Mouse (Mus musculus) MEL (cell line): ENCODE results near the gene Calm3. TPM values are rescaled to one million over a fixed set of nuclear protein-coding genes. Genes with fewer than 3 reads are reported as not detected.
"Not testable (repeated sequence)": the region's sequence is repeated elsewhere in the genome, so short reads cannot be mapped to it uniquely, and the experiment has no call there.

Source experiments
- DNase-seq: peaks from one replicate; pipeline ENCODE4 v3.0.0; 2011; ENCODE audit warnings: low read depth, low spot score
- H3K27ac ChIP-seq: 2 replicates; pipeline ENCODE4 v1.5.1; 2012; ENCODE audit warnings: low read depth, mild to moderate bottlenecking, control low read depth, low read length, moderate library complexity; ENCODE audit not compliant: control insufficient read depth
- H3K27me3 ChIP-seq, 2 experiments: fragments of 150-350 bp in 1 of 2; sonication (generic) in 1 of 2; 2 replicates each; pipeline ENCODE4 v1.6.1; 2012; ENCODE audit warnings: low read length in 2 of 2, mild to moderate bottlenecking in 2 of 2, improper control_type of control experiment in 1 of 2, moderate library complexity in 1 of 2; ENCODE audit not compliant: insufficient read depth in 2 of 2, control insufficient read depth in 1 of 2
- H3K36me3 ChIP-seq, 2 experiments: 2 replicates each; pipeline ENCODE4 v1.6.1; 2012 to 2014; ENCODE audit warnings: low read length in 2 of 2, improper control_type of control experiment in 1 of 2, inconsistent platforms in 1 of 2, mild to moderate bottlenecking in 1 of 2; ENCODE audit not compliant: insufficient read depth in 2 of 2, control insufficient read depth in 1 of 2
- H3K4me1 ChIP-seq, 2 experiments: fragments of 150-350 bp in 1 of 2; sonication (generic) in 1 of 2; 2 replicates each; pipeline ENCODE4 v1.6.1; 2012; ENCODE audit warnings: low read length in 2 of 2, improper control_type of control experiment in 1 of 2, mild to moderate bottlenecking in 1 of 2; ENCODE audit not compliant: insufficient read depth in 2 of 2, control insufficient read depth in 1 of 2
- H3K4me3 ChIP-seq, 2 experiments: fragments of 150-350 bp in 1 of 2; sonication (generic) in 1 of 2; 2 replicates each; pipeline ENCODE4 v1.5.1; 2012; ENCODE audit warnings: low read depth in 2 of 2, low read length in 2 of 2, mild to moderate bottlenecking in 2 of 2, moderate library complexity in 2 of 2, control low read depth in 1 of 2, improper control_type of control experiment in 1 of 2; ENCODE audit not compliant: control insufficient read depth in 1 of 2, insufficient read depth in 1 of 2
- H3K79me2 ChIP-seq: 2 replicates; pipeline ENCODE4 v1.6.1; 2012; ENCODE audit warnings: mild to moderate bottlenecking, low read length, moderate library complexity; ENCODE audit not compliant: control insufficient read depth, poor library complexity, insufficient read depth
- H3K9ac ChIP-seq: 2 replicates; pipeline ENCODE4 v1.6.1; 2012; ENCODE audit warnings: low read depth, mild to moderate bottlenecking, control low read depth, low read length, moderate library complexity; ENCODE audit not compliant: control insufficient read depth, poor library complexity, severe bottlenecking
- H3K9me3 ChIP-seq: fragments of 150-350 bp; sonication (generic); replicated peaks from 2 replicates; pipeline ENCODE4 v1.6.1; 2012; ENCODE audit warnings: mild to moderate bottlenecking, low read length, improper control_type of control experiment, moderate library complexity; ENCODE audit not compliant: insufficient read depth
- BHLHE40 ChIP-seq: IDR thresholded peaks from 2 replicates; pipeline ENCODE4 v1.6.1; 2012; ENCODE audit warnings: low read depth, mild to moderate bottlenecking, inconsistent platforms, low read length, improper control_type of control experiment, borderline replicate concordance
- CHD1 ChIP-seq: IDR thresholded peaks from 2 replicates; pipeline ENCODE4 v1.6.1; 2012; ENCODE audit warnings: low read depth, mild to moderate bottlenecking, inconsistent platforms, low read length, improper control_type of control experiment
- EP300 ChIP-seq, 2 experiments: IDR thresholded peaks; 2 replicates each; pipeline ENCODE4 v1.6.1; 2011; ENCODE audit warnings: improper control_type of control experiment in 2 of 2, low read length in 2 of 2, low read depth in 1 of 2, mild to moderate bottlenecking in 1 of 2
- ETS1 ChIP-seq: IDR thresholded peaks from 2 replicates; pipeline ENCODE4 v1.6.1; 2012; ENCODE audit warnings: low read depth, mild to moderate bottlenecking, inconsistent platforms, low read length, improper control_type of control experiment, moderate library complexity
- GABPA ChIP-seq: IDR thresholded peaks from 2 replicates; pipeline ENCODE4 v1.6.1; 2012; ENCODE audit warnings: low read depth, mild to moderate bottlenecking, inconsistent platforms, low read length, improper control_type of control experiment, moderate library complexity
- GATA1 ChIP-seq: IDR thresholded peaks from 2 replicates; pipeline ENCODE4 v1.6.1; 2011; ENCODE audit warnings: low read depth, low read length, improper control_type of control experiment
- HCFC1 ChIP-seq: IDR thresholded peaks from 2 replicates; pipeline ENCODE4 v1.6.1; 2012; ENCODE audit warnings: low read depth, mild to moderate bottlenecking, inconsistent platforms, low read length, improper control_type of control experiment, moderate library complexity
- KAT2A ChIP-seq: conservative IDR thresholded peaks from 2 replicates; pipeline ENCODE4 v1.6.1; 2012; ENCODE audit warnings: low read depth, low read length, improper control_type of control experiment, inconsistent platforms
- MAFK ChIP-seq: IDR thresholded peaks from 2 replicates; pipeline ENCODE4 v1.6.1; 2011; ENCODE audit warnings: low read depth, mild to moderate bottlenecking, low read length, improper control_type of control experiment, borderline replicate concordance
- MAX ChIP-seq: IDR thresholded peaks from 2 replicates; pipeline ENCODE4 v1.6.1; 2011; ENCODE audit warnings: low read length, improper control_type of control experiment
- MEF2A ChIP-seq: IDR thresholded peaks from 2 replicates; pipeline ENCODE4 v1.6.1; 2014; ENCODE audit warnings: low read depth, mild to moderate bottlenecking, inconsistent platforms, low read length, improper control_type of control experiment; ENCODE audit not compliant: poor library complexity, insufficient replicate concordance, severe bottlenecking; ENCODE audit errors: extremely low read depth
- MYB ChIP-seq: IDR thresholded peaks from 2 replicates; pipeline ENCODE4 v1.6.1; 2011; ENCODE audit warnings: mild to moderate bottlenecking, low read depth, low read length, improper control_type of control experiment
- MYC ChIP-seq: IDR thresholded peaks from 2 replicates; pipeline ENCODE4 v1.6.1; 2011; ENCODE audit warnings: low read depth, mild to moderate bottlenecking, low read length, improper control_type of control experiment, moderate library complexity
- NRF1 ChIP-seq: IDR thresholded peaks from 2 replicates; pipeline ENCODE4 v1.6.1; 2014; ENCODE audit warnings: low read depth, mild to moderate bottlenecking, inconsistent platforms, low read length, improper control_type of control experiment, moderate library complexity; ENCODE audit not compliant: poor library complexity, insufficient read depth, severe bottlenecking
- POLR2A ChIP-seq, 2 experiments: IDR thresholded peaks; 2 replicates each; pipeline ENCODE4 v1.6.1; 2011 to 2012; ENCODE audit warnings: low read length in 2 of 2, mild to moderate bottlenecking in 2 of 2, control low read depth in 1 of 2, improper control_type of control experiment in 1 of 2, low read depth in 1 of 2, moderate library complexity in 1 of 2; ENCODE audit not compliant: control insufficient read depth in 1 of 2, insufficient read depth in 1 of 2, poor library complexity in 1 of 2
- RCOR1 ChIP-seq: IDR thresholded peaks from 2 replicates; pipeline ENCODE4 v1.6.1; 2012; ENCODE audit warnings: low read depth, mild to moderate bottlenecking, inconsistent platforms, low read length, improper control_type of control experiment
- SIN3A ChIP-seq: IDR thresholded peaks from 2 replicates; pipeline ENCODE4 v1.6.1; 2012; ENCODE audit warnings: low read length, improper control_type of control experiment, inconsistent platforms
- TBP ChIP-seq: IDR thresholded peaks from 2 replicates; pipeline ENCODE4 v1.8.0; 2011; ENCODE audit warnings: low read depth, low read length, improper control_type of control experiment
- ZC3H11A ChIP-seq: IDR thresholded peaks from 2 replicates; pipeline ENCODE4 v1.6.1; 2012; ENCODE audit warnings: low read depth, mild to moderate bottlenecking, inconsistent platforms, low read length, improper control_type of control experiment
- ZKSCAN1 ChIP-seq: IDR thresholded peaks from 2 replicates; pipeline ENCODE4 v1.6.1; 2012; ENCODE audit warnings: low read depth, mild to moderate bottlenecking, inconsistent platforms, low read length, improper control_type of control experiment, moderate library complexity
- ZMIZ1 ChIP-seq: IDR thresholded peaks from 2 replicates; pipeline ENCODE4 v1.6.1; 2012; ENCODE audit warnings: low read depth, mild to moderate bottlenecking, inconsistent platforms, low read length, improper control_type of control experiment, moderate library complexity
- ZNF384 ChIP-seq: IDR thresholded peaks from 2 replicates; pipeline ENCODE4 v1.6.1; 2012; ENCODE audit warnings: low read depth, mild to moderate bottlenecking, inconsistent platforms, low read length, improper control_type of control experiment
- polyA plus RNA-seq, 2 experiments: library from polyadenylated mRNA; stranded (reverse) in 1 of 2; unstranded in 1 of 2; fragments of >175 nt in 1 of 2; fragments of >200 nt in 1 of 2; gene quantifications; 2 replicates each; pipeline versions ENCODE4 v1.2.1 to v1.2.4; 2012; ENCODE audit warnings: low replicate concordance in 2 of 2, low read depth in 1 of 2; ENCODE audit not compliant: insufficient read length in 2 of 2, insufficient read depth in 1 of 2, missing spikeins in 1 of 2
- total RNA-seq: library from RNA; depleted of rRNA; stranded (reverse); fragments of 300-350 nt; gene quantifications from 2 replicates; pipeline ENCODE4 v1.2.3, GENCODE M21; 2012

Calm3 gene
- total and polyA plus RNA-seq, 3 experiments = 482 to 1,030 (median 515) TPM

DNA sequence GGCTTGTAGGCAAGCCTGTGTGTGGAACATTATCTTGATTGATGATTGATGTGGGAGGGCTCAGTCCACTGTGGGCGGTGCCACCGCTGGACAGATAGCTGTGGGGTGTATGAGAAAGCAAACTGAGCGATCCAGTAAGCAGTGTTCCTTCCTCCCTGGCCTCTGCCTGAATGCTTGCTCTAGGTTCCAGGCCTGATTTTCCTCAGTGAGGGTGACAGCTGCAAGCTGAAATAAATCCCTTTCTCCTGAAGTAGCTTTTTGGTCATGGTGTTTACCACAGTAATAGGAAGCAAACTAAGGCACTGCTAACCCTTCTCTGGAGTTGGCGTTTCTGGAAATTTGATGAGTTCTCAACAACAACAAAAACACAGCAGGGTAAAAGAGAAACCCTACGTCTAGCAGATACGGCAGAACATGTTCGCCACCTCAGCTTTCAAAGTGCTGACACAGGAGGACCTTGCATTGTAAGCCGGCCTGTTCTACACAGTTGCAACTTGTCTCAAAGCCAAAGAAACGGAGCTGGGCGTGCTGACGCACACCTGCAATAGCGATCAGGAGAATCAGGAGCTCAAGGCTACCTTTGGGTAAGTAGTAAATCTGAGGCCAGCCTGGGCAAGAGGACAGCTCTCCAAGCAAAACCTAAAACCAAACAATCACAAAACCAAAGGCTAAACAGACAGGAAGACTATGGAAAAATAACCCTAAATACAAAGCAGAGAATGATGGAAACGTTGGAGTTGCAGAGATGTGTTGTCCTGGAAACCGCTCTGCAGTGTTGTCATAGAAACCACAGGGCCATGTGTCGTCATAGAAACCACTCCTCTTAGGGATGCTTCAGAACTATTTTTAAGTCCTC, 32.7 kb upstream of the Calm3 start:
- Histone ChIP-seq H3K9me3 (no peaks in the 10 kb centered on the region), H3K27ac (no peak overlapping the region), H3K79me2 (no peaks in the 10 kb centered on the region), H3K27me3 (no peaks in the 10 kb centered on the region), H3K36me3 (no peaks in the 10 kb centered on the region; a peak in 1 of 4 replicates), H3K4me3 (no peak overlapping the region), H3K4me1 (peaks cover 0 to 5% of the 10 kb centered on the region in 2 experiments; a peak in 2 of 4 replicates), H3K9ac (no peak overlapping the region)
- DNase-seq = no peak
- TF ChIP-seq SIN3A = no peak
- no peak for TF ChIP-seq BHLHE40
- no peak for TF ChIP-seq GABPA
- TF ChIP-seq POLR2A (IDR thresholded peaks at IDR 0.05; ENCODE audit: control insufficient read depth in 1 of 2, insufficient read depth in 1 of 2, low read depth in 1 of 2, low read length in 2 of 2, poor library complexity in 1 of 2) = no peak
- no peak for TF ChIP-seq ZMIZ1
- TF ChIP-seq MYB = no peak
- no peak for TF ChIP-seq CHD1
- TF ChIP-seq ETS1 = no peak
- no peak for TF ChIP-seq GATA1
- TF ChIP-seq ZC3H11A = no peak
- TF ChIP-seq MAX = no peak
- TF ChIP-seq KAT2A = no peak
- TF ChIP-seq HCFC1 = no peak
- TF ChIP-seq MYC = no peak
- TF ChIP-seq TBP = no peak
- no peak for TF ChIP-seq EP300 (IDR thresholded peaks at IDR 0.05; ENCODE audit: low read depth in 1 of 2, low read length in 2 of 2)
- no peak for TF ChIP-seq RCOR1
- TF ChIP-seq MAFK = no peak
- no peak for TF ChIP-seq ZKSCAN1
- TF ChIP-seq NRF1 = no peak

DNA sequence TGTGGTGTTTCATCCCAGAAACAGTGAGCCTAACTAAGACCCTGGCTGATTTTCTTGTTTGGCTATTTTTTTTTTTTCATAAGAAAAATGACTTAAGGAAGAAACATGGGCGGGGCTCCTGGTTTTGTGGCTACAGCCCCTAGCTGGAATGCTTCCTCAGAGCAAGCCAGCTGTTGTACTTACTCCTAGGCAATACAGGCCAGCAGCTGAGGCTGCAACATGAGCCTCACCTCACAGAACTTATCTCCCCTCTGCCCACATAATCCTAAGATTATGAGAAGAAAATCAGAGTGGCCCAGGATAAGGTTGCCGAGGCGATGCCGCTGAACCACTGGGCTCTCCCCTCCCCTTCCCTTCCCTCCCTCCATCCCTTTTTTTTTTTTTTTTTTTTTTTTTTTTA, 31.8 kb upstream of the Calm3 start:
- Histone ChIP-seq H3K79me2 (no peaks in the 10 kb centered on the region), H3K36me3 (no peaks in the 10 kb centered on the region; a peak in 1 of 4 replicates), H3K27ac (no peak overlapping the region), H3K9ac (no peak overlapping the region), H3K9me3 (no peaks in the 10 kb centered on the region), H3K4me3 (no peak overlapping the region)
- DNase-seq = peak; percentile 30
- TF ChIP-seq ZNF384 = peak; percentile 35
- peak; percentile 67 for TF ChIP-seq RCOR1
- TF ChIP-seq MAFK = no peak
- TF ChIP-seq POLR2A (IDR thresholded peaks at IDR 0.05; ENCODE audit: control insufficient read depth in 1 of 2, insufficient read depth in 1 of 2, low read depth in 1 of 2, low read length in 2 of 2, poor library complexity in 1 of 2) = no peak
- no peak for TF ChIP-seq MEF2A
- TF ChIP-seq, all 39 proteins: peak for 2
- Histone ChIP-seq H3K27me3 (no peaks in the 10 kb centered on the region), H3K4me1 (peaks cover 0 to 5% of the 10 kb centered on the region in 2 experiments; a peak in 2 of 4 replicates)

DNA sequence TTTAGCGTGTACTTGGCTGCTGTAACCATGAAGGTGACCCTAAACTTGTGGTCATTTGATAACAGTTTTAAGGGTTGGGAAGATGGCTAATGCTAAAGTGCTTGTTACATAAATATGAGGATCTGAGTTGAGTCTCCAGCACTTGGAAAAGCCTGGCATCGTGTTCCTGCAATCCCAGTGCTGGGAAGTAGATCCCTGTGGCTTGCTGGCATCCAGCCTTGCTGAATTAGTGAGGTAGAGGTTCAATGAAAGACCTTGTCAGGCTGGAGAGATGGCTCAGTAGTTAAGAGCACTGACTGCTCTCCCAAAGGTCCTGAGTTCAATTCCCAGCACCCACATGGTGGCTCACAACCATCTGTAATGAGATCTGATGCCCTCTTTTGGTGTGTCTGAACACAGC, 29.9 kb upstream of the Calm3 start:
- H3K27ac ChIP-seq, H3K4me1 ChIP-seq, H3K9ac ChIP-seq, H3K27me3 ChIP-seq, H3K36me3 ChIP-seq, H3K4me3 ChIP-seq, DNase-seq, H3K79me2 ChIP-seq, H3K9me3 ChIP-seq: not testable (repeated sequence)
